Comparison of ENCODE assay signal across 9 mouse cellular contexts in the genomic region with DNA sequence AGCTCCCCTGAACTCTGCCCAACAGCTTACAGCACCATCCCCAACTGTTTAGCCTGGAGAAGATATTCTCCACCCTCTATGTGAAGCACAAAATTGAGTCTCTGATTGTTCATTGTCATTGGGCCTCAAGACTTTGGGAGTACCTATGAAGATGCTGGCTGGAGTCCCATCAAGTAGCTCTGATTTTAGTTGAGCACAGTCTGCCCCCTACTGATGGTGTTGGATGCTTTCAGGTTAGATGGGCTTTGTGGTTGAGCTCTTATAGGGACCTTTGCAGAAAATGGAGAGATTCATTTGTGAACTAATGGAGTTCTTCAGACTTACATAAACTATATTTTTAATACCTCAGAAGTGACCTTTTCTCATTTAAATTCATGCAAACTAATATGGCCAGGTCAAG.
DNase-seq lines count a peak whose midpoint lies in the region; ATAC-seq and TF ChIP-seq lines count a peak whose summit lies in the region.
"Had no signal": no experiment of that assay in that cellular context is flagged by ENCODE, and none has a peak within 500 bp of the region (broad histone marks: within the 10 kb centered on the region; RNA-seq: fewer than 3 reads in every experiment).

No protein-coding gene starts in this region.

- peak; percentile 36; the same call in 1 of the 2 replicates for ATAC-seq in cerebellum, adult (ENCODE audit: insufficient number of reproducible peaks, low FRiP score, low TSS enrichment)
- peak; percentile 59; the same call in 1 of the 2 replicates for ATAC-seq in megakaryocyte, adult 5-6 weeks (ENCODE audit: poor library complexity, severe bottlenecking)

- intact Hi-C loops in left cerebral cortex, adult 2 months (cut with DNase I) = loop anchor here (5.0 kb wide), 1 partner anchor 279 kb away; no protein-coding TSS in a partner anchor
- intact Hi-C loops in left cerebral cortex, postnatal 10 days (cut with DNase I) = no loop called here

- no peak overlapping the region for H3K27ac ChIP-seq in left cerebral cortex, adult 2 months
- H3K27ac ChIP-seq: hindbrain, embryonic 15.5 days had no signal

- H3K4me3 ChIP-seq in left cerebral cortex, adult 2 months = no peak overlapping the region
- H3K4me3 ChIP-seq: hindbrain, embryonic 15.5 days had no signal

- DNase-seq in cerebellum, adult 11 months = no peak
- no peak for DNase-seq in left cerebral cortex, adult 2 months (ENCODE audit: extremely low spot score in 1 of 2, low spot score in 2 of 2)
- no peak for DNase-seq in left cerebral cortex, postnatal 10 days (ENCODE audit: extremely low spot score in 1 of 2, low spot score in 2 of 2)
- DNase-seq in c-Kit-positive CD71-positive TER-119-negative erythroid progenitor cells, embryonic 14.5 days (ENCODE audit: low read depth) = peak; percentile 7
- no peak for DNase-seq in spleen, postnatal 10 days (ENCODE audit: low spot score in 2 of 2)
- DNase-seq in adrenal gland, postnatal 4 days (ENCODE audit: low spot score in 2 of 2) = no peak

- peak; percentile 57 for TF ChIP-seq CTCF in left cerebral cortex, adult 2 months (IDR thresholded peaks at IDR 0.05)
